Mouse (Mus musculus): ENCODE data around the gene Serpina3k.
"Not testable (repeated sequence)": the region's sequence is repeated elsewhere in the genome, so short reads cannot be mapped to it uniquely, and the experiment has no call there.

- TF ChIP-seq CTCF (IDR thresholded peaks at IDR 0.05; ENCODE audit: borderline replicate concordance, extremely low read depth, insufficient read depth, insufficient read length); POLR2A (IDR thresholded peaks at IDR 0.05; ENCODE audit: borderline replicate concordance, extremely low read depth, insufficient read depth, insufficient read length, poor library complexity, severe bottlenecking): not testable (repeated sequence)
Observed at GRCm38 (mm10) chr12:104385987-104386386, 47.7 kb downstream of the Serpina3k start.
